Mouse (Mus musculus) monocyte, adult 2 months (primary cell): ENCODE data around the gene Sh3bp5l.
"Not testable (repeated sequence)": the region's sequence is repeated elsewhere in the genome, so short reads cannot be mapped to it uniquely, and the experiment has no call there.

Experiments used
- DNase-seq, 2 experiments: peaks; one replicate each; pipeline ENCODE4 v3.0.0; 2022; ENCODE audit warnings: low spot score in 2 of 2, low read depth in 1 of 2

Gene Sh3bp5l

DNA sequence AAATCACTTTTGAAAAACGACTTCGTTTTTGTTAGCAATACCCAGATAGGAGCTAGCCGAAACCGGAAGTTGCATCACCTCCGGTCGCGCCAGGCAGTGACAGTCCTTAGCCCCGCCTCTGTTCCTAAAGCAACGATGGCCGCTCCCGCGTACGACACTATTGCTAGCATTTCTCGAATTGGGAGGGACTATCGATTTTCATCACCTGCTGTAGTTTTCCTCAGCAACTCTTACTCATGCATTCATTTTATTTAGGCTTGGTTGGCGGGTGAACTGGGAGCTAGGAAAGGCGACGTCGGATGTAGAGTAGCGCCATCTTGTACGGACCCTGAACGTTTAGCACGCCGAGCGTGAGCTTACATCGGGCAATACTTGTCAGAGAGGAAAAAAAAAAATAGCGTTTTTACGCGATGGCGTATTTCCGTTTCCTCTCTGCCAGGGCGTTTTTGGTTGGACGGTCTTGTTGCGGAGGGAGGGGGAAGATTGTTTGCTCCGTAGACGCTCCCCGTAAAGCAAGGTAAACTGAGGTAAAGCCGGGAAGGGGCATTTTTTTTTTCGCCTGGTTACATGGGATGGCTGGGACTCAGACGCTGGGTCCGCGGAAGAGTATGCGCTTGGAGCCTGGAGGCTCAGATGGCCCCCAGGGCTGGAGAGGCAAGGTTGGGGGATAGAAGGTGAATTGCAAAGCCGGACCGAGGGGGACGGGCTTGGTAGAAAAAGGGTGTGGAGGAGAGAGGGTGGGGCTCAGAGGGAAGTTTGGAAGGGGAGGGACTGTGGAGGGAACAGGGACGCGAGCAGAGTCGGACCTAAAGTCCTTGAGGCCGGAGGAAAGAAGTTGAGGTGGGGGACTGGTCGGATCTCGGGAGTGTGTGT lies at the start of gene Sh3bp5l, which contains the start of gene Zfp672:
Gene Sh3bp5l, plus strand, starts transcription at position 449 of the 873 bp plus-strand sequence.
Gene Zfp672, minus strand, starts transcription at position 64 of the 873 bp plus-strand sequence.
- DNase-seq: peak; percentile 77 to 84

DNA sequence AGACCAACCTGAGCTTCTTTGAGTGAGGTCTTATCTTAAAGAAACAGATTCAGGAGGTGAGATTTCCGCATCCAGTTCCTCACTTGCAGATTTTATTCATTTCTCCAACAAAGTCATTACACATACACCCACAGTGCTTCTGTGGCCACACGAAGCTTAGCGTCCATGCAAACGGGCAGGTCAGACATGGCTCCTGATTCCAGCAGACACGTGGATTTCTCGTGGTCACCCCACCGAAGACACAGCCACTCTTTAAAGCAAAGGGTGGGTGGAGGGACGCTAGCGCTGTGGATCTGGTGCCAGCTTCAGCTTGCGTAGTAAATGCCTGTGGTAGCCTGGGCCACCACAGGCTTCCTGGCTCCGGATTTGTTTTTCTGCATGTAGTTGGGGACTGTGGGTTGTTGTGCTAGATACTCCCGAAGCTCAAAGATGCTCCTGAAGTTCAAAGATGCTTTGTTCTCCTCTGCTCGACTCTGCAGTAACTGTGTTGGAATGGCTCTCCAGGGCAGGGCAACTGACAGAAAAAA lies 48.5 kb upstream of the Sh3bp5l start:
- DNase-seq: no peak

DNA sequence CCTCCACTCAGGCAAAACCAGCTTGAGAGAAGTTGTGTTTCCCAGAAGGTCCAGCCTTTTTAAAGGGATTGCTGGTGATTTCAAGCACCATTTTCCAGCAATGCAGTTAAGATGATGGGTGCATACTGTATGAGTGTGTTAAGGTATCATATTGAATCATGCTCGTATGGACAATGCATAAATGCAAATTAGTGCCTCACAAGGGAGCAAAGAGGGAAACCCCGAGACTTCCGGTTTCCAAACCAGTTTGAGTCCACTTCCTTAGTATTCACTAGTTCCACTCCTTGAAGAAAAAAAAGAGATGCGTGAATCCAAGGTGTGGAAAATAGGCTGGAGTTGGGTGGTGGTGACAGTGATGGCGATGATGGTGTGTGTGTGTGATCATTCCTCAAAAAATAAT lies 48.0 kb upstream of the Sh3bp5l start:
- no peak for DNase-seq

DNA sequence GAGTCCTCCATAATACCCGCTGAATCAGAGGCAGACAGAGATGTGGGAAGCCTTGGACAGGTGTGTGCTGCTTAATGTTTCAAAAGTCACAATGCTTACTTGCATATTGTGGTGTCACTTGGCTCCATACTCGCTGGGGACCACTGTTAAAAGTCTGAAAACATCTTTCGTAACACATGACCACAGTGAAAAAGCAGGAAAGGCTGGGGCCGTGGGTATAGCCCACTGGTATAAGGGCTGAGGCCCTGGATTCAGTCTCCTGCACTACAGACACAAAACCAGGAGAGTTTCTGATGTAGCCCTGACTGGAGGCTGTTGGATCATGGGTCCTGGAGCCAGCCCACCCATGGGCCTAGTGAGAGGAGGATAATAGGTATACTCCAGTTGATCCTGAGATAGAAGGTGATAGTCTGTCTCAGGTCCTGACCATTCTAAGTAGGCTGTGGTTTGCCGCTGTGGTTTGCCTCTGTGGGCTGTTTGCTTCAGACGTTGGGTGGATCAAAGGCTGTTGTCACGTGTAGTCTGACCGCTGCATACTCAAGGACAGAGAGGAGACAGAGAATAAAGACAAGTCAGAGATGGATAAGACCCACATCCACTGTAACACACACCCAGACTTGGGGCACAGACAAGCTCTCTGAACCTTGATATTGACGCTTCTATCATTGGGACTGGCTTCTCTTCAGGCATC lies 40.4 kb upstream of the Sh3bp5l start:
- no peak for DNase-seq

DNA sequence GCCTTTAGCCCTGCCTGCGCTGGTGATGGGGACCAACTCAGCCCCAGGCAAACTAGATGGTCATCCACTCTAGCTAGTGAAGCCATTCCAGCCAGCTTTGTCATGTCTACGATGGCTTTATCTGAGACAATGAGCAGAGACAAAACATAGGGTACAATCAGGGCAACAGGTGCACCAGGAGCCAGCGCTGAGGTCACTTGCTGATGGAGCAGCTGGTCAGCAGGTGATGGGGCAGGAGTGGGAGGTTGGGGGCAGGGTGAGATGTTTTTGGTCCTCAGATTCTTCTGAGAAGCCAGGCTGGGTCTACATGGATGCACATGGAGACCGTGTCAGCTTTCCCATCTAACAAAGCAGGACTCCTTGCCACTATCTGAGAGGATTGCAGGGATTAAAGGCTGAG lies 39.7 kb upstream of the Sh3bp5l start:
- no peak for DNase-seq

DNA sequence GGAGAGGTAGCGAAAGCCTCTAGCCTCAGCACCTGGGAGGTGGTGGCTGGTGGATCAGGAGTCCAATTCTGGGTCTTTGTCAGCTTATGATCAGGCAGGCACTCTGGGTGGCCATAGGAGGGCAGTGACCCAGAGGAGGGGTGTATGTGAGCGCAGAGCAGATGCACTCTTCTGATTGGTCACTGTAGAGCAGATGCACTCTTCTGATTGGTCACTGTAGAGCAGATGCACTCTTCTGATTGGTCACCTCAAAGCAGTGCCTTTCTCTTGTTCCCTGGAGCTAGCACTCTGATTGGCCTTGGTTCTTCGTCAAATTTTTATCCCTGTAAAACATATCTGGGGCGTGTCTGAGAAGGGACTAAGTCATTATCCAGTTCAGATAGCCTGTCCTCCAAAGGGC lies 37.7 kb upstream of the Sh3bp5l start:
- no peak for DNase-seq

DNA sequence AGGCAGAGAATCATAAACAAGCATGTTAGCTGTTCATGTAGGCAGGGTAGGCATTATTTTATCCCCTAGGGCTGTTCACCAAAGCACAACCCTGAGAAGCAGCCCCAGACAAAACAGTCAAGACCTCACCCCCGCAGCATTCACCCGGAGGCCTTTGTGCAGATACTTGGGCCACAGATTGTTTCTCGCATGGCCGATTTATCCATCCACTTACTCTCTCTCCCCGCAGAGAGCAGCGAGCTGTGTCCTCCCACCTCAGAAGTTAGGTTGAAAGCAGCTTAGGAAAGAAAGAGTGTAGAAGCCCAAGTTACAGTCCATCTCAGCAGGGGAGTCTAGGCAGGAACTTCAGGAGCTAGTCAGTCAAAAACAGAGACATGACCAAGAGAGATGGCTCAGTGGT lies 33.1 kb upstream of the Sh3bp5l start:
- DNase-seq: no peak

DNA sequence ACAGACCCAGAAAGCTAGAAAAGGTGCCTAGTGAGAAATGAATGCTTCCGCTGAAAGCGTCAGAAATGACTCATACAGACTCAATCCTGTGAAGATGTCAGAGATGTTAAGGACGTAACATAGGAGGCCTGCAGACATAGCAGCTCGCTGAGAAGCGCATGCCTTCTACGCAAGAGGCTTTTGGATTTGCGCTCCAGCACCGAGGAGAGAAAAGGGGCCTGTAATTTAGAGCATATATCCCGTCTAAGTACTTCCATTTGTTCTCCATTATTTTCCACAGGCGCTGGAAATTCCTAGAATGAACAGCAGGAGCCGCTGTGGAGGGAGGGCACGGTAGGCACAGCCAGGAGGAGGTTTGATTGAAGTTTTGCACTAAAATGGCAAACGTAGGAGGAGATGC lies 29.5 kb upstream of the Sh3bp5l start:
- DNase-seq: peak; percentile 29 to 67

DNA sequence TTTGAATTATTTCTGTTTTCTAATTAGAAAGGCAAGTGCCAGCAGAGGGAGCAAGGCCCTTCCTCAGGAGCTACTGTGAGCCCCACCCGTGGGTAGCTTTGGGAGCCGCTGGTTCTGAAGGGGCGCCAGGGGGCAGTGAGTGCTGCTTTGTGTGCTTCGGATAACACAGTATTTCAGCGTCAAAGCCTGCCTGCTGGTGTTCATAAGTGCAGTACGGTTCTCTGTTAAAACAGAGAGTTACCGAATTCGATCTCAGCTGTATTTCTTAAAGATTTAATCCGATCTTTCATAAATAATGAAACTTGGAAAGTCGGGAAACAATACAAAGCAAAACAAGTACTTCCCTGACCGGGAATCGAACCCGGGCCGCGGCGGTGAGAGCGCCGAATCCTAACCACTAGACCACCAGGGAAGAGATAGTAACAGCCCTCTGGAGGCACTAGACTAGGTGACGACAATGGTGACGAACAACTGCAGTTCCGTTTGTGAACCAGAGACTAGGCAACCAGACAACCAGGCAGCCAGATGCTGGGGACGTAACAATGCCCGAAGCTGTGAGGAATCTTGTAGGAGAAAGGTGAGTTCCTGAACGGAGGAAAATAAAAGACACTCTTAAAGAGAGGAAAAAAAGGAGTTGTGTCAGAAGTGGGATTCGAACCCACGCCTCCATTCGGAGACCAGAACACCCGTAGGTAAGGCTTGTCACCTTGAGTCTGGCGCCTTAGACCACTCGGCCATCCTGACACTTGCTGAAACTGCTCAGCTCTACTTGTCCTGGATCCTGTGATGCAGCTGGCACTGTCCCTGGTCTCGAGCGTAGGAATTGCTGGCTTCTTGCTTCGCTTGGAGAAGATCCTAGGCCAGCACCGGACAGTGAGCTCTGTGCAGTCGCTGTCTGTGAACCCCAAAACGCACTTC lies 28.4 kb upstream of the Sh3bp5l start:
- DNase-seq: peak; percentile 87 to 96

DNA sequence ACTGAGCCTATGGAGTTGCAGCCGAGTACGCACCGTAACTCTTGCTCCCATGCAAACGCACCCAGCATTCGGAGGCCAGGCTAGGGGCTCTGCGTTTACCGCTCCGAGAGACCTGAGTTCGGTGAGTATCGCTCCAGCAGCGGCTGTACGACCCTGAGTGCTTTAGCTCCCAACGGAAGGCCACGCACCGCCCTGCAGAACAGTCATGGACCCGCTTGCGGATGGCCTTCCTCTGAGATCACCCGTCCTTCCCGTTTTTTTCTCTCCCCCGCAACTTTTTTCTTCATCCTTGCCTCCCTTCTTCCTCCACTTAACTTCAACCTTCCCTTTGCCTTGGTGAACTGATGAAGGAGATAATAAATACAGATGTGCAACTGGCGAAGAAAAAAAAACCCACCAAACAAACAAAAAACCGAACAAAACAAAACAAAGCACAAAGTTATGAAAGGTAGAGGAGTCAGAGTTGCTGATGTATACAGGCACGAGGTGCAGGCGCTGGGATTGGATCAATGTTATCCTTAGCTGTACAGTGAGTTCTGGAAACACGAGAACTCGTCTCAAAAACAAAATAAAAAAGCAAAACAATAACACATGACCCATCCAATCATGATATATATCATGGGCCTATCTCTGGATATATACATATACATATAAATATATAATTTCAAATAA lies 27.6 kb upstream of the Sh3bp5l start:
- no peak for DNase-seq

DNA sequence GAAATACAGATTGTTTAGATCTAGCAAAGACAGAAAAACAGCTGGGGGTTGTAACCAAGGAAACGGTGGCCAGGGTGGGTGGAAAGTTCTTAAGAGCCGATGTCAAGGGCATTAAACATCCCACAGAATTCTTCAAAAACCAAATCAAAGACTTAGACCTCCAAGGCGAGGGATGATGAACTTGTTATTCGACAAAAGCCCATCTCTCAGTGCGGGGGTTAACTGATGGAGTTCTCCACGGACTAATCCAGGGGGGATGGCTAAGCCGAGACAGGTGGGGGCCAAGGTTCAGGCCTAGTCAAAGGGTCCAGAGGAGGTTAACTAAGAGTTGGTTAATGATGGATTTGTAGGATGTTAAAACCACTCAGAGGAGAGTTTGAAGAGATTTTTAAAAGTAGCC lies 26.9 kb upstream of the Sh3bp5l start:
- no peak for DNase-seq

DNA sequence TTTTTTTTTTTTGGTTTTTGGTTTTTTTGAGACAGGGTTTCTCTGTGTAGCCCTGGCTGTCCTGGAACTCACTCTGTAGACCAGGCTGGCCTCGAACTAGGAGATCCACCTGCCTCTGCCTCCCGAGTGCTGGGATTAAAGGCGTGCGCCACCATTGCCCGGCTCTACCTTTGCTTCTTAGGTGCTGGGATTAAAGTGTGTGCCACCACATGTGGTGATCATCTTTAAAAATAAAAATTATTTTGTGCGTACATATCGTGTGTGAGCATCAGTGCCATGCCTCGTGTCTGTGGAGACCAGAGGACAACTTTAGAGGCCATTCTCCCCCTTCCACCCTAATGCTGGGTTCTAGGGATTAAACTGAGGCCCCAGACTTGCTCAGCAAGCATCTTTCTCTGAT lies 25.2 kb upstream of the Sh3bp5l start:
- DNase-seq: not testable (repeated sequence)

DNA sequence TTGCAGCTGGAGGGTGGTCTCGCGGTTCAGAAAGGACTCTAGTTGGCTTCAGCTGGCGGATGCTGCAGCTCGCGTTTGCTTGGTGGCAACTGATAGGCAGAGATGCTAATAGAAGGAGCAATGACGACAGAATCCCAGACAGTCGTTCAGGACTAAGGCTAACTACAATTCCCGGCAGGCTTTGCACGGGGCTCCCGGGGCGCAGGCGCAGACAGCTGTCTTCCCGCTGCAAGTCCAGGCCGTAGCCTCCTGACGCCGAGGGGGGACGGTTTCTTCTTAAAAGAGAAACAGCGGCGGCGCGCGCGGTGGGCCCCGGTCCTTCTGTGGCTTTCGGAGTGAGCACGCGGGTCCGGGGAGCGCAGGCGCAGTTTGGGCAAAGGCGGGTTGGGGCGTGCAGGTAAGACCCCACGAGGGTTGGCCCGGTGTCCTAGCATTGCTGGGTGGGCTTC lies 23.6 kb upstream of the Sh3bp5l start, which contains the start of gene Zfp692:
Gene Zfp692, plus strand, starts transcription at position 210 of the 449 bp plus-strand sequence.
- peak; percentile 70 to 83 for DNase-seq

DNA sequence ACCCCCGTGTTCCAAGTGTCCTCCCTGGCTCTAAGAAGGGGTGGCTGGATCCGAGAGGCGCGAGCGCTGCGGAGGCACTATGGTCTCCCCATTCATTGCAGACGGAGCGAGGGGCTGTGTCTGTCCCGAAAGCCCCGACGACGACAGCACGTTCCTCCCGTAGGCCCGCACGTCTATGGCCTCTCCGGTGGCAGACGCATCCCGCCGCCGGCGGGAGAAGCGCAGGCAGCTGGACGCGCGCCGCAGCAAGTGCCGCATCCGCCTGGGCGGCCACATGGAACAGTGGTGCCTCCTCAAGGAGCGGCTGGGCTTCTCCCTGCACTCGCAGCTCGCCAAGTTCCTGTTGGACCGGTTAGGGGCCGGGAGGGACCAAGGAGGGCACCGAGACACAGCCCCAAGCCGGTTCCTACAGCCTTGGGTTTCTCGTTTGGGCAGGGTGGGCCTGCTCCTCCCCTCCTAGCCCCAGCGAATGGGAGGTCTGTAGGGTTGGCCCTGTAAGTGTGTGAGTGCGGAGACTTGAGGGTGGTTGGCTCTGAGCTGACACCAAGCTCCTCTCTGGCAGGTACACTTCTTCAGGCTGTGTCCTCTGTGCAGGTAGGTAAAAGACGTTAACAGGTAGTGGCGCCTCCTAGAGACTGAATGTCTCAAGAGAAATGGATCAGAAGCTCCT lies 23.0 kb upstream of the Sh3bp5l start:
- peak in 1 of 2 experiments; percentile 25 for DNase-seq

DNA sequence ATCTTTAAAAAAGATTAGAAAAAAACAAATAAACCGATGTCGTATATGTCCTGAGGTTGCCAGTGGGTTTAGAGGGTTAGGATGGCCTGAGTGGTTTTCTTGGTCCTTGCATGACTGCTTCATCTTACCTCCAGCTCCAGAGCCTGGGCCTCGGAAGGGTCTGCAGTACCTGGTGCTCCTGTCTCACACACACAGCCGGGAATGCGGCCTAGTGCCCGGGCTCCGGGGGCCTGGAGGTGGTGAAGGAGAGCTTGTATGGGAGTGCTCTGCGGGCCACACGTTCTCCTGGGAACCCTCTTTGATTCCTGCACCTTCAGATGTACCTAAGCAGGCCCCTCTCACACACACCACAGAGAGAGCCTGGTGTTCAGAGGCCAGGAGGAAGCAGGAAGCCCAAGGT lies 21.9 kb upstream of the Sh3bp5l start:
- DNase-seq: no peak

DNA sequence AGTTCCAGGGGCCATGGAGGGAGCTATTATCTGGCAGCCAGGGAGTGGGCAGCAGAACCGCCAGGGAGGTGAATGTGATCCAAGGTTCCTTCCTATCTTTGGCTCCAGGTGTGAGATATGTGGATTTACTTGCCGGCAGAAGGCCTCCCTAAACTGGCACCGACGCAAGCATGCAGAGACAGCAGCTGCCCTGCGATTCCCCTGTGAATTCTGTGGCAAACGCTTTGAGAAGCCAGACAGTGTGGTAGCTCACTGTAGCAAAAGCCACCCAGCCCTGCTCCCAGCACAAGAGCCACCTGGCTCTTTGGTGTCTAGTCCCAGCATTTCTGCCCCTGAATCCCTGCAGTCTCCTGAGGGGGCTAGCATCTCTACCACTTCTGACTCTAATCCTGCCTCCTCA lies 16.5 kb upstream of the Sh3bp5l start:
- DNase-seq: no peak

DNA sequence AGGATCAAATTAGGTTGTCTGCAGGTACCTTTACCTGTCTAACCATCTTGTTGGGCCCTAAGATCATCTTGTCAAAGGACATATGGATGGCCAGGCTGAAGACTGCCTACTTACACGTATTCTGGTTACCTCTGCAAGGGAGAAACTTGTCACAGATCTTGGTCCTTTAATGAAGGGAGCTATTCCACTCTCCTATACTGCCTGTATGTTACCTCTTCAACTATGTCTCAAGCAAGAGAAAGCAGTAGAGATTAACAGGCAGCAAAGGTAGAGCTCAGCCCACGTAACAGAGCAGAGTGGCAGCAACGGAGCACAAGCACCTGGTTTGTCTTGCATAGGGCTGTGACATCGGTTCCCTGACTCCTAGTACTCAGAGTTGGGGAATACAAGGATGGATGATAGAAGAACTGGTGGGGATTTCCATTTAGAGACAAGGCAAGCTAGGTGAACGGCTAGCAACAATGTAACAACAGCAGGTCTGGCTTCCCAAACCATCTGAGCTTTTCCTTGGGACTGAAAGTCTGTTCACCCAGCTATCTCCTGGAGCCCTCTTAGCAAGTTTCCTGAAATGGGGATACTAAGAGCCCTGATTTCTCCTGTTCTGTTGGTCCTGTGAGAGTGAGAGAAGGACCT lies 14.9 kb upstream of the Sh3bp5l start:
- no peak for DNase-seq

DNA sequence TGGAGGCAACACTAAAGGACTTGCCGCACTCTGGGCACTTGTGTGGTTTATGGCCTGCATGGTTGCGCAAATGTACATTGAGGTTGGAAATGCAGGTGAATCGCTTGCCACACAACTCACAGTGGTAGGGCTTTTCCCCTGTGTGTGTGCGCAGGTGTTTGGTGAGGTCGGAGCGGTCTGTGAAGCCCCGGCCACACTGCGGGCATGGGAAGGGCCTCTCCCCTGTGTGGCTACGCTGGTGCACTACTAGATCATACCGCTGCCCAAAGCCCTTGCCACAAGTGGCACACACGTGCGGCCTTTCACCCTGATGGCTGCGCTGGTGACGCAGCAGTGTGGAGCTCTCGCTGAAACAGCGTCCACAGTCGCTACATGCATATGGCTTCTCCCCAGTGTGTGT lies 14.2 kb upstream of the Sh3bp5l start:
- DNase-seq: no peak

DNA sequence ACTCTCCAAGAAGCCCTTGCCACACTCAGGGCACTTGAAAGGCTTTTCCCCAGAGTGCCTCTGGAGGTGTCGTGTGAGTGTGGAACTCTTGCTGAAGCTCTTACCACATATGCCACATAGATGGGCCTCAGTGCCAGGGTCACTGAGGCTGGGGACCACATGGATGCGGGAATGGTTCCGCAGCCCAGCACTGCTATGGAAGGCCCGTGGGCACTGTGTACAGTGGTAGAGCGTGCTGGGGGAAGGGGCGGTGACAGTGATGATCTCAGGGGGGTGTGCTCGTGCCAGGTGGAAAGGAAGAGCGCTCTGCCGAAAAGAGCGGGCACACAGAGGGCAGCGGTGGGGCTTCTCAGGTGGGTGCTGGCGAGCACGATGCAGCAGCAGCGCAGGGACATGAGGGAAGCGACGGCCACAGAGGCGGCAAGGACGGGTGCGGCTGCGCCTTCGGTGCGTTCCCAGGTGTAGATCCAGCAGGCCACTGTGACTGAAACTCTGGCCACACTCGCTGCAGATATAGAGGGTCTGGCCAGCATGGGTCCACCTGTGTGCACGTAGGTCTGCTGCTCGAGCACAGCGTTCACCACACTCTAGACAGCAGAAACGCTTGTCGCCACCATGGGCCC lies 13.6 kb upstream of the Sh3bp5l start:
- DNase-seq: no peak
